Mouse (Mus musculus): ENCODE measurements around the gene Mcl1.

- no peak for TF ChIP-seq POLR2A (IDR thresholded peaks at IDR 0.05; ENCODE audit: insufficient read depth, low read depth, low read length)
- TF ChIP-seq CTCF (IDR thresholded peaks at IDR 0.05), result no peak
Observed at GRCm38 (mm10) chr3:95623551-95623950, 35.0 kb upstream of the Mcl1 start.

Measured in heart, adult 2 months (tissue).